Mouse (Mus musculus) lung, adult 2 months (tissue): Measurements from ENCODE around the gene Slf2.

ENCODE experiments used
- CTCF ChIP-seq: fragments of 200-500 bp; IDR thresholded peaks from 2 replicates; pipeline ENCODE4 v1.5.1; 2011; ENCODE audit warnings: mild to moderate bottlenecking, low read length, control low read depth; ENCODE audit not compliant: insufficient read depth
- POLR2A ChIP-seq: fragments of 200-500 bp; IDR thresholded peaks from 2 replicates; pipeline ENCODE4 v1.6.1; 2011; ENCODE audit warnings: low read depth, mild to moderate bottlenecking, control low read depth, low read length, borderline replicate concordance; ENCODE audit errors: extremely low read depth

GRCm38 (mm10) chr19:44997786-44998185 lies 66.8 kb downstream of the Slf2 start:
- TF ChIP-seq CTCF: no peak
- TF ChIP-seq POLR2A: no peak
